Mouse (Mus musculus) small intestine, adult 2 months (tissue): ENCODE measurements around the gene Pgap1. TPM values are rescaled to one million over a fixed set of nuclear protein-coding genes. Genes with fewer than 3 reads are reported as not detected.

ENCODE experiments used
- H3K27ac ChIP-seq: fragments of 200-500 bp; 2 replicates; pipeline ENCODE4 v1.5.1; 2012; ENCODE audit warnings: low read depth, low read length, control low read depth, inconsistent platforms; ENCODE audit not compliant: insufficient read depth
- H3K27me3 ChIP-seq: fragments of 200-500 bp; 2 replicates; pipeline ENCODE4 v1.6.1; 2012; ENCODE audit warnings: mild to moderate bottlenecking, moderate library complexity, low read length, inconsistent platforms; ENCODE audit not compliant: control insufficient read depth, insufficient read depth
- H3K36me3 ChIP-seq: fragments of 200-500 bp; 2 replicates; pipeline ENCODE4 v1.6.1; 2012; ENCODE audit warnings: mild to moderate bottlenecking, low read length, control low read depth, inconsistent platforms; ENCODE audit not compliant: control insufficient read depth, insufficient read depth
- H3K4me1 ChIP-seq: fragments of 200-500 bp; 2 replicates; pipeline ENCODE4 v1.6.1; 2012; ENCODE audit warnings: low read length, inconsistent platforms, mixed read lengths; ENCODE audit not compliant: control insufficient read depth, insufficient read depth, insufficient read length
- H3K4me3 ChIP-seq: fragments of 200-500 bp; 2 replicates; pipeline ENCODE4 v1.5.1; 2012; ENCODE audit warnings: low read depth, mild to moderate bottlenecking, control low read depth, inconsistent platforms, low read length, moderate library complexity
- CTCF ChIP-seq: fragments of 200-500 bp; IDR thresholded peaks from 2 replicates; pipeline ENCODE4 v1.5.1; 2012; ENCODE audit warnings: low read depth, mild to moderate bottlenecking, control low read depth, inconsistent platforms, low read length, moderate library complexity, mixed read lengths; ENCODE audit not compliant: insufficient replicate concordance, insufficient read length; ENCODE audit errors: extremely low read depth
- POLR2A ChIP-seq: fragments of 200-500 bp; IDR thresholded peaks from 2 replicates; pipeline ENCODE4 v1.6.1; 2012; ENCODE audit warnings: low read depth, mild to moderate bottlenecking, control low read depth, inconsistent platforms, low read length, moderate library complexity
- WGBS: fragments of 180-500 bp; shearing (Covaris S2); methylation state at CpG from one replicate; pipeline ENCODE4 v1.1.7; 2018; 5-methylcytosine and 5-hydroxymethylcytosine counted together
- polyA plus RNA-seq: library from polyadenylated mRNA; depleted of rRNA; stranded (reverse); fragments of >200 nt; gene quantifications from 2 replicates; pipeline ENCODE4 v1.2.3, GENCODE M21; 2012

Pgap1 gene
- polyA plus RNA-seq, 1 experiment: 0.61 TPM

DNA sequence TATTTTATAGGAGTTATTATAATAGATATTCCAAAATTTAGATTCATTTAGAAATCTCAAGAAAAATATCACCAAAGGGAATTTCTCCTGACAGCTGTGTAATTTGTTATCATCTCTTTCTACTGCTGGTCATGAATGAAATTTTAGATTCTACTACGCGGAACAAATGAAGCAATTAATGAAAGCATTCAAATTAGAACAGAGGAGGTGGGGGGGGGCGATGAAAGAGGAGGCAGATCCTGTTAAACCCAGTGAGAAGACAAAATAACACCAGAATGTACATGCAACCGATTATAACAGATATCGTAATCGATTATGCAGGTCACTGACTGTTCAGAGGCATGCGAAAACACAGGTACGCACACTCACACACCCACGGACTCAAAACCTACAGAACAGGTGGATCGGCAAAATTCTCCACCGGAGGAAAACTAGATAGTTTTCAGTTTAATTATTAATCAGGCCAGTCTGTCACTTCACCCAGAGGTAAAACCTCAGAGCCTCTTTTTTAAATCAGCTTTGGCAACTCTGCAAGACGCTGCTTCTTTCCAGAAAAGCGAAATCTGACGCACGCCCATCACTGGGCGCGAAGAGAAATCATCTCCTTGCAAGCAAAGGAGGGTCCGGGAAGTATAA lies 780 bp downstream of the Pgap1 start:
- Histone ChIP-seq H3K4me3 (peak overlapping the region; percentile 68), H3K27me3 (no peaks in the 10 kb centered on the region), H3K36me3 (no peaks in the 10 kb centered on the region), H3K27ac (peak overlapping the region; percentile 14; the same call in 1 of the 2 replicates), H3K4me1 (peaks cover under 1% of the 10 kb centered on the region; the same call in 1 of the 2 replicates)
- 3% methylated on average over 18 of the region's 18 CpGs for WGBS
- TF ChIP-seq CTCF (no peak), POLR2A (no peak)

DNA sequence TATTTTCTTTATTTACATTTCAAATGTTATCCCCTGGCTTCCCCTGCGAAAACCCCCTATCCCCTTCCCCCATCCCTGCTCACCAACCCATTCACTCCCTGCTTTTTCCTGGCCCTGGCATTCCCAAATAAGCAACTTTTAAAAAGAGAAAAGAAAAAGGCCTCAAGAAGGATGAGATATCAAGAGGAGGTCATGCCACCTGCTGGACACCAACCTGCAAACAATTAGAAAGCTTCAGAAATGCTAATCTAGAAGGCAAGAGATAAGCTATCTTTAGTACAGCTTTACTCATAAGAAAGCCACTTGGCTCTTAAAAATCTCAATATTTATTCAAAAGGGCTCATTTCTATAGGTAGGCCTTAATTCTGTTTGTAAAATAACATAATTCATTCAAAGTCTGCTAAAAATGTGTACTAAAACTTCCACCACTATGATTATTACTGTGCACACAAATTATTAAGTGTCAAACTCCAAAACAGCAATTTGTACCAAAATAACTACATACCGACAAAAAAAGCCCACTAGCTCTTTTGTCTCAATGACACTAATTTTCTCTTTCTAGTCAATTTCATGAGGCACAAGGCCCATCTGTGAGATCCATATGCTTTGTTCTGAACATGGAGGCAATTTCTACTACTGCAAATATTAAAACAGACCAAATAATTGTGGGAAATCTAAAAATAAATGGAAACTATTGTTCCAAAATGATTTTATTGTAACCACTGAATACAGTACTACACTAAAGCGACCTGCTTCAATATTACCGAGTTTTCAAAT lies 1.9 kb downstream of the Pgap1 start:
- TF ChIP-seq POLR2A (no peak), CTCF (peak; percentile 31; the same call in 1 of the 2 replicates)
- 68% methylated on average over 4 of the region's 4 CpGs for WGBS

DNA sequence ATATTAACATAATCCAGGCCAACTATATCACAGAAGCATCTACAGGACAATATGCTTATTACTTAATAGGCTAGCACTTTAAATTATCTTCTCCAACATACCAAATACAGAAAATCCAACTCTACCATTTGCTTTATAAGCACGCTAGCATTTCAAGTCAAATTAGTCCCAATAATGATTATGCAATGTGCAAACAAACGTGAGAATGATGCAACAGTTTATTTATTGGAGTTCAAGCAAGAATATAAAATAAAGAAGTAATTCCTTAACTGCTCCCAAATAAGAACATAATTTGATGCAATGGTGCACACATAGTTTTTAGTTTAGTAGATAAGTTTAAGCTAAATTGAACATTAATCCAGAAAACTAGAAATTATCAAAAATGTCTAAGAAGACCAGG lies 4.9 kb downstream of the Pgap1 start:
- H3K36me3 ChIP-seq: peaks cover 7% of the 10 kb centered on the region
- 77% methylated on average over 2 of the region's 2 CpGs for WGBS
- H3K27ac ChIP-seq: no peak overlapping the region
- TF ChIP-seq POLR2A: no peak
- no peak for TF ChIP-seq CTCF
- peaks cover 2% of the 10 kb centered on the region; the same call in 1 of the 2 replicates for H3K4me1 ChIP-seq
- no peaks in the 10 kb centered on the region for H3K27me3 ChIP-seq
- H3K4me3 ChIP-seq: no peak overlapping the region

More for the DNA sequence above, 1.9 kb downstream of the Pgap1 start:
- Histone ChIP-seq H3K27me3 (no peaks in the 10 kb centered on the region), H3K4me1 (peaks cover 2% of the 10 kb centered on the region; the same call in 1 of the 2 replicates), H3K4me3 (no peak overlapping the region), H3K36me3 (no peaks in the 10 kb centered on the region), H3K27ac (no peak overlapping the region)

DNA sequence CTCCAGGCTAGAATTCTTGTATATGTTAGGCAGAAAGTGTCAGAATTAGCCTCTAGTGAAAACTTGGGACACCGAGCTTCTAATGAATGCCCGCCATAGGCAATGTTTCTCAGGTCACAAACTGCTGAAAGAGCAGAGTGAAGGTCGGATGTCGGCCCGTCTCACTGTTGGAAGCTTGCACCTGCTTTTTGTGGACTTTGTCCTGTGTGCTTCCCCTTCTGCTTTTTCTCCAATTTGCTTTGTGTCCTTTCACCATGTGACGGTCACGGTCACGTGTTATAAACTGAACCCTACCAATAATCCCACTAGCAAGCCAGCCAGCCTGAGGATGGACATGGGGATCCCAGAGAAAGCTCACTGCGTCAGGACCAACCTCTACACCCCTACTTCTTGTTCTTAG lies 12.3 kb downstream of the Pgap1 start:
- no peak overlapping the region for H3K4me3 ChIP-seq
- H3K27me3 ChIP-seq: no peaks in the 10 kb centered on the region
- H3K4me1 ChIP-seq: no peaks in the 10 kb centered on the region; the same call in 1 of the 2 replicates
- WGBS: 30% methylated on average over 9 of the region's 9 CpGs
- H3K27ac ChIP-seq: peak overlapping the region; percentile 4; the same call in 1 of the 2 replicates
- TF ChIP-seq POLR2A: no peak
- TF ChIP-seq CTCF: no peak
- peaks cover 17% of the 10 kb centered on the region for H3K36me3 ChIP-seq

DNA sequence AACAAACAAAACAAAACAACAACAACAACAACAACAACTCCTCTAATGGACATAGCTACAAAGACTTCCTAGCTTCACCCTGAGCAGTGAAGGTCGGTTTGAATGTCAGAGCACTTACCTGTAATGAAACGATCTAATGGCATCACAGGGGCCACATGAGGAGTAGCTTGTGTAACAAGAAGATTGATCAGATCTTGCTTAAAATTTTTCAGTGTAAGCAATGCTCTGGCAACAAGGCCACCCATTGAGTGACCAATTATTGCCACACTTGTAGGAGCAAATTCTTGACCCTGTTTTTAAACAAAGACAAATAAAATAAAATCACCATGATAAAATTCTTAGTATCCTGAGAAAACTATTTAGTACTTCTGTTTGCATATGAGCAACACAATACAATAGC lies 14.6 kb downstream of the Pgap1 start:
- 87% methylated on average over 2 of the region's 2 CpGs for whole genome bisulfite sequencing
- TF ChIP-seq POLR2A (no peak), CTCF (no peak)
- Histone ChIP-seq H3K4me3 (no peak overlapping the region), H3K27ac (no peak overlapping the region), H3K27me3 (no peaks in the 10 kb centered on the region), H3K4me1 (no peaks in the 10 kb centered on the region; the same call in 1 of the 2 replicates), H3K36me3 (peaks cover 19% of the 10 kb centered on the region)

DNA sequence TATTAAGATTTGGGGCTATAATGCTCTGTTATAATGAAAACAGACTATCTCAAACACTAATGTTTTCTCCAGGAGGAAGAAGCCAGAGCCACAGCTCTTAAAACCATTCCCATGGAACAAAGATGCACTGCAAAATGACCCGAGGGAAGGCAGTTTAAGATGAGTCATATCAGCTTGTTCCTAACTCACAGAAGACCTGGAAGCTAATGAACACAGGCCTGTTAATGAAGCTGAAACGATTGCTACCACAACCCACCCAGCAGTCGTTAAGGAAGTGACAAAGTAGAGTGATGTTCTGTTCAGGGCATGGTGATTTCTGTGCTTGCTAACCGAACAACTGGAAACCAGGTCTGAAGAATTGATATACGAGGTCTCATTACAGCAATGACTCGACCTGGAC lies 26.3 kb downstream of the Pgap1 start:
- TF ChIP-seq CTCF (no peak), POLR2A (no peak)
- Histone ChIP-seq H3K4me3 (no peak overlapping the region), H3K4me1 (no peaks in the 10 kb centered on the region), H3K27ac (no peak overlapping the region), H3K27me3 (no peaks in the 10 kb centered on the region), H3K36me3 (peaks cover 13% of the 10 kb centered on the region)
- WGBS: 64% methylated on average over 6 of the region's 6 CpGs

DNA sequence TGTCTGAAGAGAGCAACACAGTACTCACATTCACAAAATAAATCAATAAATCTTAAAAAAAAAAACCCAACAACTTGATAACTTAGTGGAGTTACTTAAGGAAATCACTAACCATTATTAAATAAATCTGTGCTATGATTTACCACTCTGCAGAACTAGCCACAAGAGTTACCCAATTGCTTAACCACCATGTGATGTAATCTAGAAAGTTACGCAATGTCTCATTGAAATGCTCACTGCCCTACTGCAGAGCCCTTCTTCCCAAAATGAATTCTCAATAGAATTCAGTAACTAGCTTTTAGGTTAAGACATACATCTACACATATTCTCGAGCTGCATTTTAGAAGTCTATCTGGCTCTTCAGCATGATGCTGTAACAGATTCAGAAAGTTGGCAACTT lies 33.8 kb downstream of the Pgap1 start:
- Histone ChIP-seq H3K27me3 (no peaks in the 10 kb centered on the region), H3K4me3 (no peak overlapping the region), H3K36me3 (peaks cover 14% of the 10 kb centered on the region), H3K4me1 (no peaks in the 10 kb centered on the region), H3K27ac (no peak overlapping the region)
- TF ChIP-seq CTCF (no peak), POLR2A (no peak)
- WGBS: 73% methylated on average over 2 of the region's 2 CpGs
